Mouse (Mus musculus) hindbrain, embryonic 12.5 days (tissue): Measurements from ENCODE around the gene Tdrd9. TPM values are rescaled to one million over a fixed set of nuclear protein-coding genes. Genes with fewer than 3 reads are reported as not detected.

Experiments used
- ATAC-seq: fragments of 200-750 bp; cut with Nextera tagmentation; 2 replicates; pipeline ENCODE4 v1.8.0; 2017; ENCODE audit warnings: moderate TSS enrichment; ENCODE audit not compliant: low FRiP score
- H3K27ac ChIP-seq: fragments of 300-500 bp; sonication (generic); 2 replicates; pipeline ENCODE4 v1.5.1; 2016; ENCODE audit warnings: mild to moderate bottlenecking
- H3K27me3 ChIP-seq: fragments of 300-500 bp; sonication (generic); 2 replicates; pipeline ENCODE4 v1.6.1; 2016; ENCODE audit warnings: mild to moderate bottlenecking
- H3K36me3 ChIP-seq: fragments of 300-500 bp; sonication (generic); 2 replicates; pipeline ENCODE4 v1.6.1; 2016; ENCODE audit warnings: mild to moderate bottlenecking
- H3K4me1 ChIP-seq: fragments of 300-500 bp; sonication (generic); 2 replicates; pipeline ENCODE4 v1.6.1; 2016
- H3K4me2 ChIP-seq: fragments of 300-500 bp; sonication (generic); replicated peaks from 2 replicates; pipeline ENCODE4 v1.6.1; 2016; ENCODE audit warnings: mild to moderate bottlenecking
- H3K4me3 ChIP-seq: fragments of 300-500 bp; sonication (generic); 2 replicates; pipeline ENCODE4 v1.5.1; 2016; ENCODE audit warnings: mild to moderate bottlenecking
- H3K9ac ChIP-seq: fragments of 300-500 bp; sonication (generic); 2 replicates; pipeline ENCODE4 v1.6.1; 2016; ENCODE audit warnings: mild to moderate bottlenecking, moderate library complexity
- H3K9me3 ChIP-seq: fragments of 300-500 bp; sonication (generic); replicated peaks from 2 replicates; pipeline ENCODE4 v1.6.1; 2016; ENCODE audit warnings: mild to moderate bottlenecking
- WGBS: fragments of 180-500 bp; shearing (Covaris S2); methylation state at CpG from one replicate; pipeline ENCODE4 v1.1.7; 2016; 5-methylcytosine and 5-hydroxymethylcytosine counted together
- polyA plus RNA-seq: library from polyadenylated mRNA; unstranded; fragments of >200 nt; fragmentation: Nextera tagmentation; extraction: Ambion mirVana; gene quantifications from 2 replicates; pipeline ENCODE4 v1.2.1, GENCODE M21; 2016

Tdrd9 gene
- polyA plus RNA-seq, 1 experiment from 2014 or later, result 0.63 TPM

DNA sequence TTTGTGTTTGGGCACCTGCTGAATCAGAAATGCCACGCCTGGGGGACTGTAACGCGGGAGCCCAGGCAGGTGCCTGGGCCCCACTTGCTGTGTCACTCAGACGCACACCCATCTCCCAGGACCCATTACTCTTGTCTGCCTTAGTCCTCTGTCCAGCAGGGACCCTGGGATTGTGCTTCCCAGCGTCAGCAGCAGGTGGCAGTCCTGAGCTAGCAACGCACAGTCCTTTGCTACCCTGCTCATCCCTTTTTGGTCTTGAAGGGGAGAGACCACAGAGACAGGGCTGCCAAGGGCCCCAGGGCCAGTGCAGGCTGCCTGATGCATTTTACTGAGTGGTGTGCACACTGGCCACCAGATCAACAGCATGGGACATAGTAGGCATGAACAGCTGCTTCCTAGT, 106.3 kb downstream of the Tdrd9 start:
- no peak overlapping the region for H3K9ac ChIP-seq
- H3K27me3 ChIP-seq, result no peaks in the 10 kb centered on the region
- no peak overlapping the region for H3K4me3 ChIP-seq
- H3K4me2 ChIP-seq, result no peak overlapping the region
- no peaks in the 10 kb centered on the region for H3K36me3 ChIP-seq
- 11% methylated on average over 6 of the region's 6 CpGs for WGBS
- no peaks in the 10 kb centered on the region for H3K9me3 ChIP-seq
- no peaks in the 10 kb centered on the region for H3K4me1 ChIP-seq
- ATAC-seq, result peak; percentile 64
- no peak overlapping the region for H3K27ac ChIP-seq

DNA sequence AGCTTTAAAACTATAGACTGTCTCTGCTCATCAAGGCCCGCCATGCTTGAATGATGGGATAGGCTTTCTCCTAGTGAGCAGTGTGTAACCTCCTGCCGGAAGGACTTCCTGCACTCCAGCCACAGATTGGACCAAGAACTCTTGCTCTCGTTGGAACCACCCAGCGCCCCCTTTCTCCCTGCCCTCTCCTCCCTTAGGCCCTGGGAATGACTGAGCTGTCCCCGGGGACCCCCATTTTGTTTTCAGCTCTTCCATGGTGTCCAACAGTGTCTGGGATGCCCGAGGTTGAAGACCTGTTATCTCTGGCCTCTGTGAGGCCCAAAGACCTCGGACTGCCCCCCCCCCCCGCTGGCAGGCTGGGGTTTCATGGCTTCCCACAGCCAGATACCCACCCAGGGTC, 108.6 kb downstream of the Tdrd9 start:
- H3K4me3 ChIP-seq, result no peak overlapping the region
- ATAC-seq, result no peak
- 86% methylated on average over 8 of the region's 8 CpGs for WGBS
- H3K27me3 ChIP-seq, result no peaks in the 10 kb centered on the region
- no peak overlapping the region; the same call in 1 of the 2 replicates for H3K9ac ChIP-seq
- no peak overlapping the region for H3K27ac ChIP-seq
- H3K9me3 ChIP-seq, result no peaks in the 10 kb centered on the region
- no peaks in the 10 kb centered on the region for H3K4me1 ChIP-seq
- H3K4me2 ChIP-seq, result no peak overlapping the region
- no peaks in the 10 kb centered on the region for H3K36me3 ChIP-seq

DNA sequence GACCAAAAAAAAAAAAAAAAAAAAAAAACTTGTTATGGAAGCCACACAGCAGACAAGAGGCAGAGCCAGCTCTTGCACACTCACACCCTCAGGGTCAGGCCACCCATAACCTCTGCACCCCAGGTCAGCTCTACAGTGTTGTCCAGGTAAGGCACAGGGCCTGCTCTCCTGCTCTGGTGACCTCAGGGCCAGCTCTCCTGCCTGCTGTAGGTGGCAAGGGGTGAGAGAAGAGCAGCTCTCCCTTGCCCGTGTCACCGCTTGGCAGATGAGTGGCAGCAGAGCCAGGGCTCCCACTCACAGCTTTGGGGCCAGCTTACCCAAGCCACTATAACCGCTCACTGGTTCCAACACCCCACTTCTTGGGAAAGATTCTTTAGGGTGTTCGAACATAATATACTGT, 109.6 kb downstream of the Tdrd9 start:
- 94% methylated on average over 4 of the region's 4 CpGs for WGBS
- Histone ChIP-seq H3K9ac (no peak overlapping the region), H3K4me1 (no peaks in the 10 kb centered on the region), H3K27me3 (no peaks in the 10 kb centered on the region), H3K4me3 (no peak overlapping the region), H3K4me2 (no peak overlapping the region), H3K36me3 (no peaks in the 10 kb centered on the region), H3K27ac (no peak overlapping the region), H3K9me3 (no peaks in the 10 kb centered on the region)
- ATAC-seq, result no peak

DNA sequence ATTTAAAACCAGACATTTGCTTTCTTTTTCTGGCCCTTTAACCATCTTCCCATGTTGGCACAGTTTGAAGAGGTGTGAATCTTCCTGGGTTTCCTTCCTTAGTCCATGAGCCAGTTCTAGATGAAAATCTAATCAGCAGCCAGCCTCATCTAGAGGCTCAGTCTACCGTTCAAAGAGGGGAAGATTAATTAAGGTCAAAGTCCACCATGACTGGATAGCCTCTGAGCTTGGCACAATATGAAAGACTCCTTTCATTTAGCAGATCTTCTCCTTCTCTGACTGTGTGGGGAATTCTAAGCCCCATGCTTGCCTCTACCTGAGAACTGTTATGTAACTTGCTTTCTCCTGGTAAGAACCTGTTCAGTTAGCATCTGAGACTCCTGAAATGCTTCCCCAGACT, 110.9 kb downstream of the Tdrd9 start:
- Histone ChIP-seq H3K27me3 (no peaks in the 10 kb centered on the region), H3K4me2 (no peak overlapping the region), H3K27ac (no peak overlapping the region), H3K4me3 (no peak overlapping the region), H3K4me1 (no peaks in the 10 kb centered on the region), H3K9me3 (no peaks in the 10 kb centered on the region), H3K36me3 (no peaks in the 10 kb centered on the region), H3K9ac (no peak overlapping the region)
- WGBS, result 66% methylated on average over 1 of the region's 1 CpGs
- ATAC-seq, result no peak

DNA sequence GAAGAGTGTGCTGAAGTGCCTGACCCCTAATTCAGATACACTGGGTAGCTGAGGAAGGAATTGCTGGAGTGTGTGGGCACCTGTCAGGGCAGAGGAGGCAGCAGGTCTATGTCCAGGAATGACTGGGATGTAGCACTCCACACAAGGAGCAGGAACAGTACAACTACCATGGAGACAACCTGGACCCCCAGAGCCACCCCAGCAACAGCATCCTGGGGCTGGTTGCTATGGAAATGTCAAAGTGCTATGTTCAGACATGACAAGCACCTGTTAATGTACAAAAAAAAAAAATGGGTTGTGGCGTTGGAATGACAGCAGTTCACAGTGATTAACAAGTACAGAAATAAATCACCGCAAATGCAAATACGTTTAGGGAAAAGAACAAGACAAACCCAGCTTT, 114.9 kb downstream of the Tdrd9 start:
- Histone ChIP-seq H3K9me3 (no peaks in the 10 kb centered on the region), H3K4me1 (peaks cover 4% of the 10 kb centered on the region; the same call in 1 of the 2 replicates), H3K36me3 (no peaks in the 10 kb centered on the region), H3K9ac (no peak overlapping the region), H3K27me3 (peaks cover 5% of the 10 kb centered on the region), H3K27ac (no peak overlapping the region), H3K4me2 (no peak overlapping the region), H3K4me3 (no peak overlapping the region)
- WGBS, result 78% methylated on average over 3 of the region's 3 CpGs
- no peak for ATAC-seq

DNA sequence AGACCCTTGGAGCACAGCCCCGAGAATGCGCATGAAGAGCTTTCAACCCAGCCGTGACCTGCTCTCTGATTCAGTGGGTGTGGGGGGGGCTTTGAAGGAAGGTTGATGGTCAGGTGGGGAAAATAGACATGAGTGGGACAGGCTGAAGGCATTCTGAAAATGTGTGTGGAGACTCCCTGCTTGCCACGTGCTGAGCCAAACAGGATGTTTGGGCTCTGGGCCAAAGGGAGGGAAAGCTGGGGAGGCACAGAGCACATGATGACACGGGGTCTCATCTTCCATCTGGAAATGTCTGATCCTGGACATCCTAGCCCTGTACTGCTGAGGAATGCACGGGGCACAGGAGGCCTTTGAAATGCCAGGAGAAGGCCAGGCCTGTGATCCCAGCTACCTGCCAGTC, 115.4 kb downstream of the Tdrd9 start:
- WGBS, result 68% methylated on average over 6 of the region's 6 CpGs
- Histone ChIP-seq H3K9me3 (no peaks in the 10 kb centered on the region), H3K4me1 (peaks cover 4% of the 10 kb centered on the region; the same call in 1 of the 2 replicates), H3K4me3 (no peak overlapping the region), H3K27me3 (peaks cover 6% of the 10 kb centered on the region), H3K27ac (no peak overlapping the region), H3K4me2 (no peak overlapping the region), H3K36me3 (no peaks in the 10 kb centered on the region), H3K9ac (no peak overlapping the region)
- no peak for ATAC-seq

DNA sequence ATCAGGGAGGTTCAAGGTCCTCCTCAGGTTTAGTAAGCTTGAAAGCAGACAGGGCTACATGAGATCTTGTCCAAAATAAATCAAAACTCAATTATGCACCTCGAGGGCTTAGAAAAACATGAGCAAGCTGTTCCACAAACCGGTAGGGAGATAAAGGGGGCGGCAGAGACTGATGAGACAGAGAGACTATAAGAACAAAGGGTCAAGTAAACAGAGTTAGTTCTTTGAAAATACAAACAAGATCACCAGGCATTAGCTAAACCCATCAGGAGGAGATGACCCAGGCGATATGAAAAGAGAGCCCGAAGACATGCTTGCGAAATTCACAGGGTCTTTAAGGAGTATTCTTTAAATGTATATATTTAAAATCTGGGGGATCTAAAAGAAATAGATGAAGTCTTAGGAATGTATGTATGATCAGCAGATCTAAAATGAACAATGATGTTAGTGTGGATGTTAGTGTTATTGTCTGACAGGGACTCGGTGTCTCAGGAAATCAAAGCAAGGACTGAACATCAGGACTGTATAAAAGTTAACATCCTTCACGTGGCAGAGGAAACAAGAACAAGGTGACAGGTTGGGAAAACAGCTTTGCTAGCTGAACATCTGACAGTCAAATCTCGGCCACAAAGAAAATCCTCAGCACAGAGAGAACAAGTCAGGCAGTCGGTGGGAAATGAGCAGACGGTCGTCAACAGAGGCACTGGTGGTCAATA, 117.4 kb downstream of the Tdrd9 start:
- no peak for ATAC-seq
- no peaks in the 10 kb centered on the region for H3K9me3 ChIP-seq
- no peak overlapping the region for H3K4me2 ChIP-seq
- H3K27me3 ChIP-seq, result peaks cover 9% of the 10 kb centered on the region
- no peak overlapping the region for H3K9ac ChIP-seq
- H3K4me1 ChIP-seq, result peaks cover 4% of the 10 kb centered on the region; the same call in 1 of the 2 replicates
- no peak overlapping the region for H3K4me3 ChIP-seq
- 62% methylated on average over 12 of the region's 12 CpGs for WGBS
- H3K36me3 ChIP-seq, result no peaks in the 10 kb centered on the region
- H3K27ac ChIP-seq, result no peak overlapping the region

DNA sequence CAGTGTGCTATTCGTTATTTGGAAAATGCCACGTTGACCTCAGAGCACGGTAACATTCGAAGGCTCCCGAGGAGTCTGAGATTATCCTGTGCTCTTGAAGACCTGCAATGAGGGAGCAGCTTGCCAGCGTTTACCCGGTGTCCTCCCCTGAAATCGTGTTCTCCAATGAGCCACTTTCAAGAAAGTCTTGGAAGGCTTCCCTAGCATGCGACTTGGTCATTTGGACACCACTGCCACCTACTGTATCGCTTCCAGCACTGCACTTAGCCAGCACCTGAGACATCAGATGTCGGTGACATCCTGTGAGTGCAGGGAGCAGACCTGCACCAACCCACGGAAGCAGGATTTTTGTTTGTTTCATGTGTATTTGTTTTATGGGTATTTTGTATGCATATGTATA, 119.7 kb downstream of the Tdrd9 start:
- no peak for ATAC-seq
- Histone ChIP-seq H3K27ac (no peak overlapping the region), H3K27me3 (peaks cover 9% of the 10 kb centered on the region), H3K4me2 (peak overlapping the region; percentile 15; the same call in 1 of the 2 replicates), H3K9me3 (no peaks in the 10 kb centered on the region), H3K4me1 (peaks cover 4% of the 10 kb centered on the region; the same call in 1 of the 2 replicates), H3K9ac (no peak overlapping the region), H3K4me3 (no peak overlapping the region), H3K36me3 (no peaks in the 10 kb centered on the region)
- WGBS, result 10% methylated on average over 12 of the region's 12 CpGs

DNA sequence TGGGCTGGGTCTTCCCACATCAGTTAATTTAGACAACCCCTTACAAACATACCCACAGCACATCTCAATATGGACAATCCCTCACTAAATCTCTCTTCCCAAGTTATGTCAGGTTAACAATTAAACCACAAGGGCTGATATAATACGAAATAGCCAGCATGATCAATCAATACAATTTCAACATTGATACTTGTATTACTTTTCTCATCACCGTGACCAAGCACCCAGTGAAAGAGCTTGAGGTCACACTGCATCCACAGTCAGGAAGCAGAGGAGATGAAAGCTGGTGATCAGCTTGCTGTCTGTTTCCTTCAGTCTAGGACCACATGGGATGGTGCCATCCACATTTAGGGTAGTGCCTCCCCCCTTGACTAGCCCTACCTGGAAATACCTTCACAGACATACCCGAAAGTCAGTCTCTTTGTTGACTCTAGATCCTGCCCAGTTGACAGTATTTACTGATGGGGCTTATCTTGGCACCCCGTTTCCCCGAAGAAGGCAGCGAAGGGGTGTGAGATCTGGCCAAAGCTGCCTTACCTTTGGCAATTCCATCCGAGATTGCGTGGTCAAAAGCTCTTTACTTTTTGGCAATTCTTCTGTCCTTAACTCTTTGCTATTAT, 123.0 kb downstream of the Tdrd9 start:
- Histone ChIP-seq H3K9me3 (no peaks in the 10 kb centered on the region), H3K27ac (no peak overlapping the region), H3K4me2 (no peak overlapping the region), H3K36me3 (no peaks in the 10 kb centered on the region), H3K9ac (no peak overlapping the region), H3K4me1 (peaks cover 4% of the 10 kb centered on the region; the same call in 1 of the 2 replicates), H3K4me3 (no peak overlapping the region), H3K27me3 (peaks cover 8% of the 10 kb centered on the region)
- WGBS, result 85% methylated on average over 8 of the region's 8 CpGs
- no peak for ATAC-seq

DNA sequence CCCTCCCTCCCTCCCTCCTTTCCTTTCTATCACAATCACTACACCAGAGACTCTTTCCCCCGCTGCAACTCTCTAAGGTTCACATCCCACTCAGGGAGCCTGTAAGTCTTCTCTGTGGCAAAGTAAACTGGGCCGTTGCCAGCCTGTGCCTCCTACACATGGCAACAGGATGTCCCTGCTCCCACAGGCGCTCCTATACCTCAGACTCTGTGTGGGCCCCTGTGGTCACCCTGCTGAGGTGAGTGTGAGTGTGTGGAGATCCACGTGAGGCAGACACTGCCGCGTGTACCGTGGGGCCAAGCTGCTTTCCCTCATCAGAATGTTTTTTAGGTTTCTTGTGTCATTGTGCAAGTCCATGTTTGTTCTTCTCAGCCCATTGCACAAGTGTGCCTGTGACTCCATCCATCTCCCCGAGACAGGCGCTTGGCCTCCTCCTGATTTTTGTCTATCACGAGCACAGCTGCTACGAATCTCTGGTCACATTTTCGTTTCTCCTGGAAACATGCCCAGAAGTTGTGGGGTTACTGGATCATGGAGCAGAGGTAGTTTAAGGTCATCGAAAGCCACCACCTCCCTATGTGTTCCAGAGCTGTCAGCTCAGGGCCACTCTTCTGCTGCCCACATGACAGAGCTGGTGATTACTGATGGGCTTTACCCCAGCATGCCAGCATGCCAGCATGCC, 124.8 kb downstream of the Tdrd9 start:
- no peak for ATAC-seq
- Histone ChIP-seq H3K4me3 (no peak overlapping the region), H3K9ac (no peak overlapping the region), H3K9me3 (no peaks in the 10 kb centered on the region), H3K36me3 (no peaks in the 10 kb centered on the region), H3K27me3 (peaks cover 3% of the 10 kb centered on the region; the same call in 1 of the 2 replicates), H3K27ac (no peak overlapping the region), H3K4me1 (no peaks in the 10 kb centered on the region; the same call in 1 of the 2 replicates), H3K4me2 (no peak overlapping the region)
- WGBS, result 81% methylated on average over 13 of the region's 13 CpGs

DNA sequence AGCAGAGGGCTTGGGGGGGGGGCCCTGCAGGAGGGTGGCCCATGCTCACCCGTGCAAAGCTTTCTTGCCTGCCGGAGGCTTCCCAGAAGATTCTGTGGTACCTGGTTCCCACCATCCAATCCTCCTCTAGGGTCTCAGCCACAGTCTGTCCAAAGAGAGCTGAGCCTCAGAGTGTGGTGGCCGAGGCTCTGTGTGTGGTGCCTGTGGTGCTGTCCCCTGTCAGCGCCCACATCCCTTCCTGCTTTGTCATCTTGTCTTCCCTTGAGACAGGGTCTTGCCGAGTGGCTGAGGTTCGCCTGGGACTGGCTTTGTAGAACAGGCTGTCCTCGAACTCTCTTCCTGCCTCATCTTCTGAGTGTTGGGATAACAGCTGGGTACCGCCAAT, 125.4 kb downstream of the Tdrd9 start:
- Histone ChIP-seq H3K36me3 (no peaks in the 10 kb centered on the region), H3K9ac (no peak overlapping the region), H3K27me3 (peaks cover 2% of the 10 kb centered on the region; the same call in 1 of the 2 replicates), H3K27ac (no peak overlapping the region), H3K4me1 (no peaks in the 10 kb centered on the region; the same call in 1 of the 2 replicates), H3K4me3 (no peak overlapping the region), H3K4me2 (no peak overlapping the region), H3K9me3 (no peaks in the 10 kb centered on the region)
- 75% methylated on average over 8 of the region's 8 CpGs for WGBS
- ATAC-seq, result no peak

DNA sequence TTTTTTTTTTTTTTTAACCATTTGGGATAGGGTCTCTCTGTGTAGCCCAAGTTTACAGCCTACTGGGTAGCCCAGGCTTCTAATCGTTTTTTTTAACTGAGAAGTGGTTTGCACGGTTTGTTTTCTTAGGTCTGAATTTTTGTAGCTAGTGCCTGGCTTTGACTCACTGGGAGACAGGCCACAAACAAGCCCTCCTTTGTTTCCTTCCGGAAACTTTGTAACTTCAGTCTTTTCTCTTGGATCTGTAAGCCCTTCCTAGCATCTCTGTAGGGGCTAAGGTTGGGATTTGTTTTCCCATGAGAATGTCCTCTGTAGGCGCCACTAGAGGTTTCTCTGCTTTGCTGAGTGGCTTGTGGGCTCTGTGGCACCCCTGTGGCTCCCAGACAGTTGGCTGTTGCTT, 128.7 kb downstream of the Tdrd9 start:
- H3K4me2 ChIP-seq, result no peak overlapping the region
- H3K9ac ChIP-seq, result no peak overlapping the region
- no peaks in the 10 kb centered on the region for H3K36me3 ChIP-seq
- WGBS, result 48% methylated on average over 4 of the region's 4 CpGs
- no peak overlapping the region for H3K27ac ChIP-seq
- H3K4me1 ChIP-seq, result no peaks in the 10 kb centered on the region; the same call in 1 of the 2 replicates
- H3K27me3 ChIP-seq, result 0 out of 2 replicates have a peak, but pooled peaks cover 5% of the 10 kb centered on the region
- H3K9me3 ChIP-seq, result no peaks in the 10 kb centered on the region
- no peak overlapping the region for H3K4me3 ChIP-seq
- no peak for ATAC-seq
